Mouse (Mus musculus) frontal cortex, postnatal 14 days (tissue): ENCODE measurements around the gene Abcg4.

ENCODE experiments used
- DNase-seq, 2 experiments: peaks; one replicate each; pipeline ENCODE4 v3.0.0; 2022; ENCODE audit warnings: low spot score in 2 of 2

Abcg4 gene

GRCm38 (mm10) chr9:44239447-44239846, 49.0 kb downstream of the Abcg4 start:
- DNase-seq: peak in 1 of 2 experiments; percentile 39

- no peak for DNase-seq
Observed at GRCm38 (mm10) chr9:44238501-44239190, 49.8 kb downstream of the Abcg4 start.

- DNase-seq: no peak
Observed at GRCm38 (mm10) chr9:44237128-44237527, 51.3 kb downstream of the Abcg4 start.

GRCm38 (mm10) chr9:44236601-44237000, 51.8 kb downstream of the Abcg4 start:
- no peak for DNase-seq

- no peak for DNase-seq
Observed at GRCm38 (mm10) chr9:44234479-44235427, 53.7 kb downstream of the Abcg4 start.

GRCm38 (mm10) chr9:44233802-44234478, 54.5 kb downstream of the Abcg4 start, which contains the start of gene Cbl:
Gene Cbl (minus strand): TSS chr9:44234049.
- DNase-seq: peak; percentile 98 to 99

GRCm38 (mm10) chr9:44233021-44233801, 55.2 kb downstream of the Abcg4 start:
- no peak for DNase-seq

GRCm38 (mm10) chr9:44231609-44232008, 56.8 kb downstream of the Abcg4 start:
- no peak for DNase-seq

- no peak for DNase-seq
Observed at GRCm38 (mm10) chr9:44225993-44226392, 62.4 kb downstream of the Abcg4 start.
